Mouse (Mus musculus) effector memory CD4-positive, alpha-beta T cell, adult 7 months (primary cell): ENCODE data around the gene Dock8. TPM values are rescaled to one million over a fixed set of nuclear protein-coding genes. Genes with fewer than 3 reads are reported as not detected.

Source experiments
- polyA plus RNA-seq: library from polyadenylated mRNA; unstranded; fragments of 100-300 nt; shearing (Covaris generic); gene quantifications from one replicate; pipeline ENCODE4 v1.2.1, GENCODE M21; 2017

Gene Dock8
- polyA plus RNA-seq, result 177 TPM

GRCm38 (mm10) chr19:24999201-24999886 lies at the start of gene Dock8:
TSS of gene Dock8 (plus strand) at chr19:24999534.

DNA sequence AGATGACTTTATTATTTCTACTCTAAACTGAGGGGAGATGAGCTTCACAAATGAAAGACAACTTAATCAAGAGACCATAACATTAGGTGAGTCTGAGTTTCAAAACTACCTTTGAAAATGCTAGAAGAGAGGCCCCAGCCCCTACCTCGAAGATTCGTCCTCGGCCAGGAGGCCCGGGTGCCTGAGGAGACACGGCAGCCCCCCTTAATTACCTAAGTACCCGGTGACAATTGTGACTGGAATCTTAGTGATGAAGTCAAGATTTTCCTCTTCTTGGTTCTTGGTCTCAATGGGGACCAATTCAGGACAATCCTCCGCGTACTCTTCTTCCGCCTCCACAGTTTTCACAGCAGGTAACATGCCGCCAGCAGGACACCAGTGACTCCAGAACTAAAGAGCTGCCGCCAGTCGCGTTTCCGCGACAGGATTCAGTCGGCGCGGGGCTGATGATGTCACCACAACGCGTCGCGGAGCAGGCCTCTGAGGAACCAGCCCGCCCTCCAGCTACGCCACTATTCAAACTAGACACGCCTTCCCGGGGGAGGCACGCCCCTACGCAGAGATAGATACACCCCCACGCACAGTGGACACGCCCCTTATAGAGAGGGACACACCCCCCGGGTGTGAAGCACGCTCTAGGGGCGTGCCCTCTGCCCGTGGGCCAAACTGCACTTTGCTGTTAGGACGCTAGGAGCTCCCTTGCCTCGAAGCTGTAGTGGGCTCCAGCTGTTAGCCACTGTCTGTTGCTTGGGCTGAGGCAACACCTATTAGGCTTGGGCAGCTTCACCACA lies 38.0 kb upstream of the Dock8 start, which contains the start of gene Cbwd1:
TSS of gene Cbwd1 (minus strand) at position 439 of the 791 bp plus-strand sequence.

DNA sequence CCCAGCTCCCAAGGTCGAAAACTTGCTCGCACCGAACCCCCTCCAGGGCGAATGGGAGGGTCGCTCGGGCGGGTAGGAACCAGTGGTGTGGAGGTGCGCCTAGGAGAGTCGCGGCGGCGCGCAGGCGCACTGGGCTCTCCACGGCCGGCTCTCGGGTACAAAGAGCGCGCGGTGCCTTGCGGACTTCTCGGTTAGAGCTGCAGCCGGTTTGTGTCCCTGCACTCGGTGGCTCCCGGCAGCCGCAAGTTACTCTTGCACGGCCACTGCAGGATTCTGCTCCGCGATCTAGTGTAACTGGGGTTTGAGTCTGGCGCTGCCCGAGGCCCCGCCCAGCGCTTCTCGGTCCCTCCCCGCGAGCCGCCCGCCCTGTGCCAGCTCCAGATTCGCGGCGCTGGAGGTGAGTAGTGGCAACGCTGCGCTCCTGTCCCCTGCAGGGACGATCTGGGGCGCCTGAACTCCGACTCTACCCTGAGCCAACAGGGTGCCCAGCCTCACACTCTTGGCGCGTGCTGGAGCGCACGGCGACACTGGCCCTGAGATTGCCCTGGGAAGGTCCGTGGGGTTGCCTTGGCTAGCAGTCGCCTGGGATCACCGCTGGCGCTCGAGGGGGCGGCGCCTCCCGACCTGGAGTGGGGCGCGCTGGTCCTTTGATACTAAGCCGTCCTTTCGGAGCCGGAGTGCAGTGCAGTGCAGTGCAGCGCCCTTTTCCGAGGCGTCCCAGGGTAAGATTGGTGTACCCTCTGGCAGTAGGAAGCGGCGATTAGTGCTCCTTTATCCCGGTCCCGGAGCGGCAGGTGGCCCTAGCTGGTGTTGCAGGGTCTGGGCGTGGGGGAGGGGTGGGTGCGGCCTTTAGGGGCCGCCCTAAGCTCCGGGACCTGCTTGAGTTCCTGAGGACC lies 237.5 kb downstream of the Dock8 start, which contains the start of gene Kank1:
TSS of gene Kank1 (plus strand) at position 380 of the 896 bp plus-strand sequence.

Other genes starting within 250 kb of the Dock8 start
- gene Pgm5, start 137.7 kb upstream of the Dock8 start, polyA plus RNA-seq, result 0.52 TPM
- 178 TPM for gene Gm10053, start 123.8 kb upstream of the Dock8 start, polyA plus RNA-seq
- not detected for gene Foxd4, start 98.3 kb upstream of the Dock8 start, polyA plus RNA-seq
- gene Cbwd1, start 37.9 kb upstream of the Dock8 start, polyA plus RNA-seq, result 15.3 TPM
- 0.68 TPM for gene Kank1, start 237.4 kb downstream of the Dock8 start, polyA plus RNA-seq